In genomic region chr4:102439401-102440118, GRCm38 (mm10) we compare ENCODE assay signal across 9 mouse cellular contexts.
DNase-seq lines count a peak whose midpoint lies in the region; ATAC-seq and TF ChIP-seq lines count a peak whose summit lies in the region.
"Had no signal": no experiment of that assay in that cellular context is flagged by ENCODE, and none has a peak within 500 bp of the region (broad histone marks: within the 10 kb centered on the region; RNA-seq: fewer than 3 reads in every experiment).

No protein-coding gene starts in this region.

- H3K4me2 ChIP-seq in hindbrain, embryonic 11.5 days (replicated peaks; ENCODE audit: low read depth, low read length), result no peak overlapping the region
- peak overlapping the region; percentile 34 for H3K4me2 ChIP-seq in heart, embryonic 16.5 days (ENCODE audit: low read depth, low read length)
- peak overlapping the region; percentile 25 for H3K4me2 ChIP-seq in myocyte (ENCODE audit: low read depth)
- H3K4me2 ChIP-seq: neural tube, embryonic 12.5 days had no signal

- no peak for TF ChIP-seq POLR2A in myocyte (IDR thresholded peaks at IDR 0.05; ENCODE audit: insufficient read length, low read depth)

- peak; percentile 14 for DNase-seq in hindbrain, embryonic 11.5 days (ENCODE audit: low spot score)
- DNase-seq in hindbrain, embryonic 10.5 days (ENCODE audit: low spot score), result no peak
- peak; percentile 36 for DNase-seq in urinary bladder, postnatal 14 days (ENCODE audit: low spot score)
- no peak for DNase-seq in urinary bladder, postnatal 10 days (ENCODE audit: low spot score)
- DNase-seq in thymus, postnatal 25 days, result no peak
- DNase-seq in spleen, postnatal 10 days (ENCODE audit: low spot score in 2 of 2), result no peak

- no peaks in the 10 kb centered on the region for H3K79me2 ChIP-seq in myocyte (ENCODE audit: control insufficient read depth, insufficient read depth)

- no peak overlapping the region for H3ac ChIP-seq in myocyte (ENCODE audit: control insufficient read depth, insufficient read length)

- H3K4me3 ChIP-seq in hindbrain, embryonic 11.5 days (ENCODE audit: low read depth, low read length), result no peak overlapping the region
- no peak overlapping the region for H3K4me3 ChIP-seq in hindbrain, embryonic 10.5 days
- no peak overlapping the region for H3K4me3 ChIP-seq in heart, embryonic 16.5 days (ENCODE audit: low read length)
- H3K4me3 ChIP-seq in myocyte, result no peak overlapping the region
- H3K4me3 ChIP-seq: neural tube, embryonic 12.5 days had no signal

- no peaks in the 10 kb centered on the region for H3K27me3 ChIP-seq in hindbrain, embryonic 11.5 days (ENCODE audit: control insufficient read depth, insufficient read depth, low read length)
- H3K27me3 ChIP-seq in hindbrain, embryonic 10.5 days (ENCODE audit: insufficient read depth, poor library complexity, severe bottlenecking), result no peaks in the 10 kb centered on the region
- no peaks in the 10 kb centered on the region for H3K27me3 ChIP-seq in heart, embryonic 16.5 days (ENCODE audit: control insufficient read depth, insufficient read depth, low read length)
- H3K27me3 ChIP-seq in myocyte (ENCODE audit: control insufficient read depth, insufficient read depth, insufficient read length), result no peaks in the 10 kb centered on the region
- H3K27me3 ChIP-seq: neural tube, embryonic 12.5 days had no signal

- no peak for ATAC-seq in hindbrain, embryonic 11.5 days (ENCODE audit: low FRiP score)
- ATAC-seq in heart, embryonic 16.5 days (replicated peaks; ENCODE audit: extremely low read depth, insufficient read depth, low FRiP score), result peak; percentile 97

- H3K36me3 ChIP-seq in hindbrain, embryonic 11.5 days (ENCODE audit: control insufficient read depth, insufficient read depth, low read length), result no peaks in the 10 kb centered on the region
- no peaks in the 10 kb centered on the region for H3K36me3 ChIP-seq in hindbrain, embryonic 10.5 days
- H3K36me3 ChIP-seq in heart, embryonic 16.5 days (ENCODE audit: control insufficient read depth, insufficient read depth), result no peaks in the 10 kb centered on the region
- no peaks in the 10 kb centered on the region for H3K36me3 ChIP-seq in myocyte (ENCODE audit: control insufficient read depth, insufficient read depth)
- H3K36me3 ChIP-seq: neural tube, embryonic 12.5 days had no signal

- H3K27ac ChIP-seq in hindbrain, embryonic 11.5 days (ENCODE audit: low read depth, low read length), result no peak overlapping the region
- H3K27ac ChIP-seq in hindbrain, embryonic 10.5 days, result no peak overlapping the region
- peak overlapping the region; percentile 96 for H3K27ac ChIP-seq in heart, embryonic 16.5 days (ENCODE audit: low read length)
- H3K27ac ChIP-seq: neural tube, embryonic 12.5 days had no signal

- H3K9ac ChIP-seq in hindbrain, embryonic 11.5 days (ENCODE audit: low read depth, low read length), result no peak overlapping the region
- H3K9ac ChIP-seq in heart, embryonic 16.5 days (ENCODE audit: low read length), result no peak overlapping the region
- H3K9ac ChIP-seq: neural tube, embryonic 12.5 days had no signal

- H3K4me1 ChIP-seq in hindbrain, embryonic 11.5 days (replicated peaks; ENCODE audit: control insufficient read depth, insufficient read depth, low read length), result no peaks in the 10 kb centered on the region
- H3K4me1 ChIP-seq in hindbrain, embryonic 10.5 days (replicated peaks), result no peaks in the 10 kb centered on the region
- H3K4me1 ChIP-seq in heart, embryonic 16.5 days (ENCODE audit: control insufficient read depth, insufficient read depth, low read length), result peaks cover 28% of the 10 kb centered on the region

- 75% methylated on average over 5 of the region's 5 CpGs for WGBS in hindbrain, embryonic 11.5 days
- 77% methylated on average over 5 of the region's 5 CpGs for whole genome bisulfite sequencing in hindbrain, embryonic 10.5 days
- WGBS in heart, embryonic 16.5 days, result 26% methylated on average over 5 of the region's 5 CpGs

- H3K9me3 ChIP-seq in hindbrain, embryonic 11.5 days (ENCODE audit: control insufficient read depth, low read length), result no peaks in the 10 kb centered on the region
- H3K9me3 ChIP-seq in hindbrain, embryonic 10.5 days, result no peaks in the 10 kb centered on the region
- no peaks in the 10 kb centered on the region for H3K9me3 ChIP-seq in heart, embryonic 16.5 days (replicated peaks; ENCODE audit: control insufficient read depth, low read length)
- H3K9me3 ChIP-seq: neural tube, embryonic 12.5 days had no signal

TF ChIP-seq in myocyte, 11 proteins besides CTCF, POLR2A, EP300 and RAD21:
- TF ChIP-seq MYOG (IDR thresholded peaks at IDR 0.05; ENCODE audit: control insufficient read depth in 1 of 3, insufficient read depth in 1 of 3, insufficient read length in 2 of 3, low read depth in 2 of 3) (peak in 1 of 3 experiments; percentile 47), SRF (IDR thresholded peaks at IDR 0.05; ENCODE audit: control insufficient read depth, insufficient read length, low read depth) (no peak), MYOD1 (IDR thresholded peaks at IDR 0.05; ENCODE audit: control insufficient read depth in 1 of 3, insufficient read length in 2 of 3, low read depth in 2 of 3) (peak in 2 of 3 experiments; percentile 8 to 41)

Comparison
In these comparisons a context has a peak if more than half of its experiments do, and no peak if none do; other contexts are left out.
1. DNase-seq: peak in hindbrain, embryonic 11.5 days (single experiment) and urinary bladder, postnatal 14 days (single experiment); none in hindbrain, embryonic 10.5 days (single experiment), urinary bladder, postnatal 10 days (single experiment), thymus, postnatal 25 days (single experiment) and spleen, postnatal 10 days (0 of 2).